Mouse (Mus musculus): ENCODE data around the gene Nphp4.

DNA sequence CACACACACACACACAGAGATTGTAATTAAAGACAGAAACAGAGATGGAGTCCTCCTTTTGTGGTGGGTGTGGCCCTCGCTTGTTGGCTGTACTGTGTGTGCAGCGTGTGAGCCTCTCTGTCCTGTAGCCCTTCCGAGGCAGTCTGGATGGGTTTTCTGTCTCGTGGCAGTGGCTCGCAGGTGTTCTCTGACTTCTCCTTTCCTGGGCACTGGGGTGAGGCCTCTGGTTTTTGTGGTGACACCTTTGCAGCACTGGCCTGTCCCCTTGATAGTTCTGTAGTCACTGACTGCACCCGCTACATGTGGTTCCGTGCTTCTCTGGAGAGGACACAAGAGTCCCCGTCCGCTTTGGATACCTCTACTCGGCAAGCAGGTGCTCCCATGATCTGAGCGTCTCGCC, 63.2 kb downstream of the Nphp4 start:
- no peak for TF ChIP-seq CTCF (IDR thresholded peaks at IDR 0.05; ENCODE audit: control insufficient read depth, insufficient read depth, insufficient replicate concordance, low read depth, low read length)
- TF ChIP-seq POLR2A (IDR thresholded peaks at IDR 0.05; ENCODE audit: control insufficient read depth, low read depth, low read length), result no peak
